Mouse (Mus musculus) thymus, postnatal 0 days (tissue): ENCODE measurements at regions not wholly inside any gene's neighbourhood (a gene's known extent, or its start where the extent isn't known, plus 50 kb on each side); places are given as distances from the start of the nearest gene placed in this dataset.

Experiments
- DNase-seq: peaks from one replicate; pipeline ENCODE4 v3.0.0-alpha.2; 2015; ENCODE audit warnings: low spot score

GRCm38 (mm10) chr9:41697611-41698467, 426.3 kb downstream of the Sorl1 start:
- no peak for DNase-seq

DNA sequence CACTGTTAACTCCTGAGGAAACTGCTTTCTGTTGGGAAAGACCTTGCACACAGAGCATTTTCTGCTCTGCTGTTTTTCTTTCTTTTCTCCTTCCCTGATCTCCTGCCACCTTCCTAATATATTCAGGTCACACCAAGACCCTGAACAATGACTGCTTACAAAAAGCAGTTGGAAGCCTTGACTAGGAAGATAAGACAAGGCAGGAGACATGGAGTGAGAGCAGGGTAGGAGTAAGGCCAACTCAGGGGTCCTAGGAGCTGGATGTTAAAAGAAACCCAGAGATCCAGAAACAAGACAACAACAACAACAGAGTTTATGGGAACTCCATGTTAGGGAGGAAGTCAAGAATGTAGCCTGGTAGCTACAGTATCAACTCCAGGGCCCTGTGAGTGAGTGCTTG, 426.9 kb downstream of the Sorl1 start:
- no peak for DNase-seq

- no peak for DNase-seq
Observed at GRCm38 (mm10) chr9:41682911-41683310, 441.2 kb downstream of the Sorl1 start.

DNA sequence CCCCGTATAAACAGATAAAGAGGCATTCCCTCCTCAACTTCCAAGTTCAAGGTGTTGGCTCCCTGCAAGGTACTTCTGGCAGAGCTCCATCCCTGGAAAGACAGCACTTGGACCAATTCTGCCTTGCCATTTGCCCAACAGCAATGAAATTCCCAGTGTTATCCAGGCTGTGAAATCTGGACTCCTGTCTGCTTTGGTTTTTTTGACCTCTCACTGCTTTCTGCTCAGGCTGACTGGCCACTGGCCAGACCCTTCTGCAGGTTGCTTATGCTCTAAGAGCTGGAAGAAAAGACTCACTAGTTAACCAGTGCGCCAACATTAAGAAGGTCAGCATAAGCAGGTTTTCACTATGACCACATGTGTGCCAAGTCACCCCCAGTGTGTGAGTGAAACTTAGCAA, 448.4 kb downstream of the Sorl1 start:
- no peak for DNase-seq

- no peak for DNase-seq
Observed at GRCm38 (mm10) chr9:41672958-41673357, 451.1 kb downstream of the Sorl1 start.

DNA sequence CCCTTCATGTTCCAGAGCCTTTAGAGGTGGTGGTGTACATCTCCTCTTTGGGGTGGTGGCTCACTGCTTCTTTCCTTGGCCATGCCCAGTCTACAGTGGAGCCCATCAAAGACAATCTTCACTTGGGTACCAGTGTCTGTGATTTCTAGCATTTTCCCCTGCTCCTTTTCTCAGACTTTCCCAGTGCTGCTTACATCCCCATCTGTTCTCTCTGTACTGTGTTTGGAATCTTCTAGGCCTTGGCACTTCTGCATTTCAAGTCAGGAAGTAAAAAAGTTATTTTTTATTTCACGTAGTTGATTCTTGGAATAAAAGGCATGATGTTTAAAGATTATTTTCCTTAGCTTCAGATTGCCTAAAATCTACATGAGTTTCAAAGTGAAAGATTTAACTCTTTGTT, 455.4 kb downstream of the Sorl1 start:
- DNase-seq: no peak

- DNase-seq: no peak
Observed at GRCm38 (mm10) chr9:41665000-41665685, 459.0 kb downstream of the Sorl1 start.

GRCm38 (mm10) chr9:41660576-41660975, 463.5 kb downstream of the Sorl1 start:
- DNase-seq: no peak

DNA sequence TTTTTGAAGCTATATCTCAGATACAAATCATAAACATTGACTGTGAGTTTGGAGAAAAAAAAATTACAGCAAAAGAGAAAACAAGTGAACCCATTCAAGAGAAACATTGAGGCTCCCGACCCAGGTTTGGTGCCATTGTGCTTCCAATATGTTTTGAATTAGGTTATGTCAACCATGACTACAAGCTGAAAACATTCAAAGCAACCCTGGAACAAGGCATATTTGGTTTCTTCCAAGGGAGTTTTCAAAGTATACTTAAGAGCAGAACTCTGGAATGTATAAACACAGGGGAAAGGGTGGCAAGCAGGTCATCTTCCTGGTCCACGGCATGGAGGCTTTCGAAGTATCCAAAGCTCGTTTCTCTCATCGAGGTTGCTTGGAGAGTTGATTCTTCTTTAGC, 464.1 kb downstream of the Sorl1 start:
- DNase-seq: no peak

GRCm38 (mm10) chr9:41631564-41632205, 470.2 kb upstream of the Ubash3b start:
- DNase-seq: no peak

- DNase-seq: no peak
Observed at GRCm38 (mm10) chr9:41621341-41621740, 459.8 kb upstream of the Ubash3b start.

GRCm38 (mm10) chr9:41614002-41614401, 452.5 kb upstream of the Ubash3b start:
- no peak for DNase-seq

DNA sequence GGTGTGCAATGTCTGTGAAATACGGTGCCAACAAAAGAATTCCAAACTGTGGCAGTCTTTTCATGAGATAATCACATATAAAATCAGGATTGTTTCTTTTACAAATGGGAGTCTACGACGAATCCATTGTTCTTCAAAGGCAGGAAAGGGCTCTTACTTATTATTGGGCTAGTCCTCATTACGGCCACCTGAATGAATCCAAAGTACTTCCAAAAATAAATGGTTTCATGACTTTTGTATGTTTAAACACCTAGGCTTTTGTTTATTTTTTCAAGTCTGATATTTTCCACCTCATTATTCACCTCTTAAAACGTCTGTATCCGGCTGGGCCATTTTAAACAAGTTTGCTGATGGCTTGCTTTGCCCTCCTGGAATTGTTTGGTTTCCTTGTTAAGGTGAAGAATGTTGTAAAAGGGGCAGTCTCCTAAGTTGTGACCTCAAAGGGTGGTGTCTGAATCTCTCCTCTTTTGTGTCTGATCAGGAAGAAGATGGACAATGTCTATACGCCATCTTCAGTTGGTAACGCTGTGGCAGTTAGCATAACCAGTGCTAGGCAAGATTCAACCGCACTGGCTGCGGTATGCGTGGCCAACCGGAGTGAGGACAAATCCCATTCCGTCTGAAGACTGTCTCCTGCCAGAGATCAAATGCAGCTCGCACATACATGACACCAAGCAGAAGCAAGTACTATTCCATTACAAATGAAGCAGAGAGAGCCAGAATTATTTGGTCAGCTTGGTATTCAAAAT, 451.5 kb upstream of the Ubash3b start:
- no peak for DNase-seq

DNA sequence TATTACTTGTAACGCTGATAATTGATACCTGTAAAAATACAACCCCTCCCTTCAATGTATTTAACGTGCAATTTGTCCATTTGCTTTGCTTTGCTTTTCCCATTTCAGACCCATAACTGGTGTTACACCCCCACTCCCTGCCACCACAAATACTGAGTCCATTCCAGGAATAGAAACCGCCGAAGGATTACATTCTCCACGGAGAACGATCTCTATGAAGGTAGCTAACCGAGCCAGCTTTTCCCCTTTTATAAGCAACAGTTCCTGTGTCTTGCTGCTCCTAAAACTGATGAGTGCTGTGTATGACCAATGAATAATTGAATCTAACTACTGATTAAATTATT, 450.9 kb upstream of the Ubash3b start:
- no peak for DNase-seq

GRCm38 (mm10) chr9:41611534-41612451, 450.3 kb upstream of the Ubash3b start:
- DNase-seq: no peak

DNA sequence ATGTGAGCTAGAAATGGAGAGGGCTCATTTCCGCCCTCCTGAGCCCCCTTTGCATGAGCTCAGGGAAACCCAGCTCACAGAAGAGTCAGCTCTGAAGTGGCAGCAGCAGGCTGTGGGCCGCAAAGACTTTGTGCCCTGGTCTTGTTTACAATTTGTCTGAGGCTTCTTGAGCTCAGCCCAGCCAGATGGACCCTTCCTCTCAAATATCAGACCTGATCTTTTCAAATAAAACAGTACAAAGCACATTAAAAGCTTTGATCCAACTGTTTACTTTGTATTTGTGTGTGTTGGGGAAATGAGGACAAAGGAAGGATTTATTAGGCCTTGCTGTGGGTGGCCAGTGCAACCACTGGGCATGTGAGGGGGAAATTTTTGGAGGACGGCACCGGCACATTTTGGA, 448.9 kb upstream of the Ubash3b start:
- DNase-seq: no peak

GRCm38 (mm10) chr9:41606136-41606535, 444.6 kb upstream of the Ubash3b start:
- no peak for DNase-seq

DNA sequence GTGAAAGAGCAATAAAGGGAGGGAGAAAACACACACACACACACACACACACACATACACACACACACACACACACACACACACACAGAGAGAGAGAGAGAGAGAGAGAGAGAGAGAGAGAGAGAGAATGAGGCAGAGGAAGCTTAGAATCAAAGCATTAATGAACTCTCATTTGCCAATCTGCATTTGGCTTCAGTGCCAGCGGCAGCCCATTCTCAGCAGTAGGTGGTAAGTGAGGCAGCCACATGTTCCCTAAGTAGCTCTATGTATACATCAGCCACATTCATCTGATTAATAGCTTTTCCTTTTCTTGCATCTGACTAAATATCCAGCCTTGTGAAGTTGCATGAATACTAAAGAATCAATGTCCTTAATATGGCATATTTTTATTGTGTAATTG, 443.4 kb upstream of the Ubash3b start:
- no peak for DNase-seq

DNA sequence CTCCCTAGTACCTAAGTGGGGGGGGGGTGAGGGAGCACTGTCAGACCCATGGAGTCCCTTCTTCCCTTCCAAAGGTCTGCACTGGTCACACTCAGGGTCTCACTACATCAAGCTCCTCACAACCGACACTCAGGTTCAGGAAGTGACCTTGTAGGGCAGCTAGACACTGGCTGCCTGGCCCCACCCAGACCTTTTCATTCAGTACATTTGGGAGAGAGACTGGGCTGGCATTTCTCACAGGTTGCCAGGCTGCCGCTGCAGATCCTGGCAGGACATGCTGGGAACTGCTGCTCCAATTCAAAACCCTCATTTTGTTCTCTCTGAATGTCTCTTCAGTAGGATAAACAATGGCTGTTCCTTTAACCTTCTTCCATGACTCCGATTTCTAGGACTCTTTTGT, 439.3 kb upstream of the Ubash3b start:
- no peak for DNase-seq

GRCm38 (mm10) chr9:41599874-41600273, 438.4 kb upstream of the Ubash3b start:
- DNase-seq: no peak

DNA sequence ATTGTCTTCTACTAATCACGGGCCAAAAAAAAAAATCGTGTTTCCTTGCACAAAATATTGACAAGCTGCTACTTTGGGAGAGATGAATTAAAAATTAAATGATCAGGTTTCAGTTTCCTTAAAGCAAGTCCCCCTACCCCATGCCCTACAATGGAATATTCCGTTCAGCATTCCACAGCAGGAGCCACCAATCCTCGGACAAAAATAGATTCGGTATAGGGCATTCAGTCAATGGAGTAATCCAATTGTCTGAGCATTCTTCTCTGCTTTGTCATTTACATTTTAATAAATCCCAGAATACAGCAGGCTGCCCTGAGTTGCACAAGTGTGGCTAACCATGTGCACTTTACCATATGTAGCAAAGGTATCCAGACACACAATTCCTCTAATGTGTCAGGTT, 434.3 kb upstream of the Ubash3b start:
- no peak for DNase-seq
